Mouse (Mus musculus): ENCODE results near the gene Tnfsf10.
"Not testable (repeated sequence)": the region's sequence is repeated elsewhere in the genome, so short reads cannot be mapped to it uniquely, and the experiment has no call there.

Gene Tnfsf10

GRCm38 (mm10) chr3:27316559-27317287 lies at the start of gene Tnfsf10:
TSS of gene Tnfsf10 (plus strand) at chr3:27317028.
- no peak for DNase-seq (ENCODE audit: low read depth, low spot score)

- no peak for DNase-seq (ENCODE audit: low read depth, low spot score)
These were observed 49.5 kb upstream of the Tnfsf10 start for GRCm38 (mm10) chr3:27267327-27267726.

- no peak for DNase-seq (ENCODE audit: low read depth, low spot score)
These were observed 48.9 kb upstream of the Tnfsf10 start for GRCm38 (mm10) chr3:27267887-27268286.

- DNase-seq (ENCODE audit: low read depth, low spot score): no peak
These were observed 47.7 kb upstream of the Tnfsf10 start for GRCm38 (mm10) chr3:27269151-27269550.

- DNase-seq (ENCODE audit: low read depth, low spot score): no peak
These were observed 46.5 kb upstream of the Tnfsf10 start for GRCm38 (mm10) chr3:27270160-27270962.

GRCm38 (mm10) chr3:27272926-27273745 lies 43.7 kb upstream of the Tnfsf10 start:
- no peak for DNase-seq (ENCODE audit: low read depth, low spot score)

GRCm38 (mm10) chr3:27279286-27279925 lies 37.4 kb upstream of the Tnfsf10 start:
- DNase-seq (ENCODE audit: low read depth, low spot score): not testable (repeated sequence)

GRCm38 (mm10) chr3:27280280-27280749 lies 36.5 kb upstream of the Tnfsf10 start:
- DNase-seq (ENCODE audit: low read depth, low spot score): no peak

GRCm38 (mm10) chr3:27283071-27283713 lies 33.6 kb upstream of the Tnfsf10 start:
- no peak for DNase-seq (ENCODE audit: low read depth, low spot score)

GRCm38 (mm10) chr3:27283796-27284195 lies 33.0 kb upstream of the Tnfsf10 start:
- no peak for DNase-seq (ENCODE audit: low read depth, low spot score)

- DNase-seq (ENCODE audit: low read depth, low spot score): no peak
These were observed 32.6 kb upstream of the Tnfsf10 start for GRCm38 (mm10) chr3:27284227-27284626.

- no peak for DNase-seq (ENCODE audit: low read depth, low spot score)
These were observed 31.8 kb upstream of the Tnfsf10 start for GRCm38 (mm10) chr3:27285072-27285471.

GRCm38 (mm10) chr3:27288301-27288700 lies 28.5 kb upstream of the Tnfsf10 start:
- DNase-seq (ENCODE audit: low read depth, low spot score): no peak

GRCm38 (mm10) chr3:27288909-27289308 lies 27.9 kb upstream of the Tnfsf10 start:
- no peak for DNase-seq (ENCODE audit: low read depth, low spot score)

- DNase-seq (ENCODE audit: low read depth, low spot score): no peak
These were observed 26.5 kb upstream of the Tnfsf10 start for GRCm38 (mm10) chr3:27290285-27290684.

GRCm38 (mm10) chr3:27290945-27291344 lies 25.9 kb upstream of the Tnfsf10 start:
- not testable (repeated sequence) for DNase-seq (ENCODE audit: low read depth, low spot score)

- DNase-seq (ENCODE audit: low read depth, low spot score): not testable (repeated sequence)
These were observed 25.4 kb upstream of the Tnfsf10 start for GRCm38 (mm10) chr3:27291411-27291810.

GRCm38 (mm10) chr3:27293645-27294385 lies 23.0 kb upstream of the Tnfsf10 start:
- no peak for DNase-seq (ENCODE audit: low read depth, low spot score)

GRCm38 (mm10) chr3:27300451-27300850 lies 16.4 kb upstream of the Tnfsf10 start:
- no peak for DNase-seq (ENCODE audit: low read depth, low spot score)

Data from WW6 (cell line).